Mouse (Mus musculus) large intestine, adult 2 months (tissue): ENCODE results near the gene Mtg2. TPM values are rescaled to one million over a fixed set of nuclear protein-coding genes. Genes with fewer than 3 reads are reported as not detected.

Experiments used
- DNase-seq: peaks from one replicate; pipeline ENCODE4 v3.0.0-alpha.2; 2012; ENCODE audit warnings: low read depth, low spot score
- WGBS: fragments of 180-500 bp; shearing (Covaris S2); methylation state at CpG from one replicate; pipeline ENCODE4 v1.1.7; 2018; 5-methylcytosine and 5-hydroxymethylcytosine counted together
- polyA plus RNA-seq: library from polyadenylated mRNA; depleted of rRNA; stranded (reverse); fragments of >200 nt; gene quantifications from 2 replicates; pipeline ENCODE4 v1.2.3, GENCODE M21; 2012

The Mtg2 gene
- polyA plus RNA-seq, 1 experiment: 13.7 TPM

DNA sequence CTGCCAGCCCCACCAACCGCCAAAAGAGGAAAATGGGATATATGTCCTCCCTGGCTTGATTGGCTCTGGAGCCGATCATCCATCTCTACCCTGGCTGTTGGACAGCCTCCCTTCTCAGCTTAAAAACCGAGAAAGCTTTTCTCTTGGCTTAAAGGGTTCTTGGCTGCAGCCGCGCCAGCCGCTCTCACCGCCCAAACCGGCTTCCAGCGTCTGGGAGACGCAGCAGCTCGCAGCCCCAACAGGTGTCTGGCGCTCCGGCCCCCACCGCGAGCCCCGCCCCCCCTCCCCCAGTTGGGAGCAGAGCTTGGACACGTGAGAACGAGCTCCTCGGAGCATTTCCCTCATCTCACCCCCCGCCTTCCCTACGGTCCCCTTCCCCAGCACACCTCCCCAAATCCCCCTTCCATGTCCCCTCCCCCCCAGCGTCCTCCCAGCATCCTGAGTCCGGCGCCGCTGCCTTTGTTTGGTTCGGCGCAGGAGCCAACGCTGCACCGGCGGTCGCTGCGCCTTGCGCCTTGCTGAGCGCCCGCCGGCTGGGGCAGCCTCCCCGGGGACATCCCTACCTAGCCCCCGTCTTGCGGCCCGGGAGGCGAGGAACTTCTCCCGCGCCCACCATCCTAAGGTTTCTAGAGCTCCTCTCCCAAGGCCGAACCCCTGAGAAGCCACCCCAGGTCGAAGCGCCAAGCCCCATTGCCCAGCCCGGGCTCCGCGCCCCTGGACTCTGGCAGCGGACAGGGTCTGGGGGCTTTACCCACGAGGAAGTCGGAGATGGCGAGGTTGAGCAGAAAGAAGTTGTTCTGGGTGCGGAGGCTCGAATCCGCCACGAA lies 33.0 kb downstream of the Mtg2 start:
- DNase-seq: no peak
- WGBS: 3% methylated on average over 57 of the region's 57 CpGs

DNA sequence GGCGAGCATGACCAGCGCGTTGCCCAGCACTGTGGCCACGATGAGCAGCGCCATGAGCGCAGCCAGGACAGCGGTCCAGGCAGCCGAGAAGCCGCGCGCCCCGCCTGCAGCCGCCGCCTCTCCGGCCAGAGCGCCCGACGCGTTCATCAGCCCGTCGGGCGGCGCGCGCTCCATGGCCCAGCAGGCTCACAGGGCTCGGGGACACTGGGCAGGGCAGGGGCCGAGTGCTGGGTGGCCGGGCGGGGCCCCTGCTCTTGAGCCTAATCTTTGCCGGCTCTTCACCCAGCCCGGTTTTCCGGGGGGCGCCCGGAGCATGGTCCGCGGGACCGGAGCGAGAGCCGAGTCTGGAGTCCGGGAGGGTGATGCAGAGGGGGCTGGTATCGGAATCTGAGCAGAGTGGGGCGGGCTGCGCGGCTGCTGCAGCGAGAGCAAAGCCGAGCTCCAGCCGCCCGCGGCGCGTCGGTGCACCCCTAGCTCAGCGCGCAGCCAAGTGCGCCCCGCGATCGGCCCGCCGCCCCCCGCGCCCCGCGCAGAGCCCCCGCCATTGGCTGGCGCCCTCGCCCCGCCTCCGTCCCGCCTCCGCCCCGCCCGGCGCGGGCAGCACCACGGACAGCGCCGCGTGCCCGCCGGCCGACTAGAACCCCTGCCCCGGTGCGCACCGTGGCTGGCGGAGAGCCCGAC lies 33.7 kb downstream of the Mtg2 start, which contains the start of gene Hrh3:
TSS of gene Hrh3 (minus strand) at position 511 of the 681 bp plus-strand sequence.
- no peak for DNase-seq
- WGBS: under 1% methylated on average over 87 of the region's 87 CpGs

DNA sequence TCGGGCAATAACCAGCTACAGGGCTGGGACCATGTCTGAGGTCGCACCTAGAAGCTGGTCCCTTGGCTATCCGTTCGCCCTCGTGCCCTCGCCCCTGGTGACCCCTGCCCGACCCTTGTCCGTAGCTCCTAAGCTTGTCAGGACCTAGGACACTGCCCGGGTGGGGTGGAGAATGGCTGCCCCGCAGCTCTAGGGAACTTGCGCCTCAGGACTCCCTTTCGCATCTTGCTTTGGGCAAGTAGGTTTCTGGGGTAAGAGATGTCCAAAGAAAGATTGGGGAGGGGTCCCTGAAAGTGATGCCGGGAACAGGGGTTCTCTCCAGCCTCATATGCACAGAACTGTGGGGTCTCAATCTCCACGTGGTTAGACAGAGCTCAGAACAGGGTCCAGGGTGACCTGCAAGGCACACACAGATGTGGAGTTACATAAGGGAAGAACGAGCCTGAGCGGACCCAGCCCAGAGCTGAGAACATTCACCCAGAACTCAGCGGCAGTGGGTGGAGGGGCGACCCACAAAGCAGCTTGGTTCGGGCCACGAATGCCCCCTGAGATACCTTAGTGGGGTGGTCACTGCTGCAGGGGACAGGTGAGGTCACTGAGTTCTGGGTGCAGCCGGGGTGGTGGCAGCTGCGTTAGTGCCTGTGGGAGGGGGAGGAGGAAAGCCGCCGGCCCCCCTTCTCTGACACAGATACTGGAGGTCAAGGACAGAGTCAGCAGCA lies 34.4 kb downstream of the Mtg2 start:
- DNase-seq: no peak
- 9% methylated on average over 24 of the region's 24 CpGs for WGBS

DNA sequence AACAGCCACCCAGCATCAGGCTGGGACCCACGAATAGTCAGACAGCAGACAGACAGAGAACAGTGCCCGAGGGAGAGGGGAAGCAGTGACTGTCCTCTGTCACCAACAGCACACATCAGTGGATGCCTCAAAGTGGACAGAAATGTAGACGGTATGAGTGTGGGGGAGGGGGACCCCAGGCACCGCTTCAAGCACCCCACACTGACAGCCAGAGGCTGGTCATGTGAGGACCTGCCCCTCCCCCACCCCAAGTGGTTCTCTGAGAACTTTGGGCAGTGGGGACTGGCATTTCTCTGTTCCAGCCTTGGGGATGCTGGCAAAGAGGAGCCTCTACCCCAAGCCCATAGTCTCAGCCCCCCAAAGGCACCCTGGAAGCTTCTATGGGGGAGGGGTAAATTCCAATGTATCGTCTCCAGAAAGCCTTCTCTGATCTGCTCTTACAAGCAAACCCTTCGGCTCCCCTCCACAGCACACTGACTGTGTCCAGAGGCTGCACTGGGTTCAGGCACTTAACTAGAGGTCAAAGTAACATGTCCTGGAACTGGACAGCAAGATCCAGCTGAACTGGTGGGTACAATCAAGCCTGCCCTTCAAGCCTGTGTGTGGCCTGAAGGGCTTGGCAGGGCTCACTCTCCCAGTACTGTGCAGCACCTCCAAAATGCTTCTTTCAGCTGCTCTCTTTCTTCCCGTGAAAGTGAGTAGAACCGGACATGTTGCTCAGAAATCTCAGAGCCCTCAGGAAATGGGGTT lies 35.2 kb downstream of the Mtg2 start:
- no peak for DNase-seq
- WGBS: 31% methylated on average over 8 of the region's 8 CpGs

DNA sequence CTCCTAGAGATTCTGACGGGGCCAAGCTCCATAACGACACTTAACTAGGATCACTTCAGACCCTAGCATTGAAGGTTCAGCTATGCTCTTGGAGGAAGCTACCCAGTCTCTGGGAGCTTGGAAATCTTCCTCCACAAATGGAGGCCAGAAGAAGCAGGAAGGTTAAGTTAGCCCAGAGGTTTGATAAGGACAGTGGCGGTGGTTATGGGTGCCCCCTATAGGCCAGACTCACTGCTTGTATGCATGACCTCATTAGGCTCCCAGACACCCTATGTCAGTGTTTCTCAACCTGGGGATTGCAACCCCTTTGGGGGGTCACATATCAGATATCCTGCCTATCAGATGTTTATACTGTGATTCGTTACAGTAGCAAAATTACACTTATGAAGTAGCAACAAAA lies 36.7 kb downstream of the Mtg2 start:
- WGBS: 62% methylated on average over 4 of the region's 4 CpGs
- DNase-seq: no peak

DNA sequence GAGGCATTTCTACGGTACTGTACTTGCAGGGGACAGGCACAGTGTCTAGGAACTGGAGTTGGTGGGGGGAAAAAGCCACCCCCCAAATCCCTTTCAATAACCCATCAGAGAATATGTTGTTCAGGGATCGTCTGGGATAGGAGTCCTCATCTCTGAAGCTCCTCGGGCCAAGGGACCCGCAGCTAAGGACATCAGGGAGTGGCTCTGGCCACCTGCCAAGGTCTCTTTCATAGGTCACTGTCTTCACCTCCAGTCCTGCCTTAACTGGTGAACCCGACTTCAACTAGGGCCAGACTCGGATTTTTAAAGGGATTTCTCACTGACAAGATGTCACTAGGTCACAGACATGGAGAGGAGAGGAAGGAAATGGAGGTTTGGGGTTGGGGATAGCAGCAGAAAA lies 37.9 kb downstream of the Mtg2 start:
- WGBS: 32% methylated on average over 6 of the region's 6 CpGs
- DNase-seq: no peak

DNA sequence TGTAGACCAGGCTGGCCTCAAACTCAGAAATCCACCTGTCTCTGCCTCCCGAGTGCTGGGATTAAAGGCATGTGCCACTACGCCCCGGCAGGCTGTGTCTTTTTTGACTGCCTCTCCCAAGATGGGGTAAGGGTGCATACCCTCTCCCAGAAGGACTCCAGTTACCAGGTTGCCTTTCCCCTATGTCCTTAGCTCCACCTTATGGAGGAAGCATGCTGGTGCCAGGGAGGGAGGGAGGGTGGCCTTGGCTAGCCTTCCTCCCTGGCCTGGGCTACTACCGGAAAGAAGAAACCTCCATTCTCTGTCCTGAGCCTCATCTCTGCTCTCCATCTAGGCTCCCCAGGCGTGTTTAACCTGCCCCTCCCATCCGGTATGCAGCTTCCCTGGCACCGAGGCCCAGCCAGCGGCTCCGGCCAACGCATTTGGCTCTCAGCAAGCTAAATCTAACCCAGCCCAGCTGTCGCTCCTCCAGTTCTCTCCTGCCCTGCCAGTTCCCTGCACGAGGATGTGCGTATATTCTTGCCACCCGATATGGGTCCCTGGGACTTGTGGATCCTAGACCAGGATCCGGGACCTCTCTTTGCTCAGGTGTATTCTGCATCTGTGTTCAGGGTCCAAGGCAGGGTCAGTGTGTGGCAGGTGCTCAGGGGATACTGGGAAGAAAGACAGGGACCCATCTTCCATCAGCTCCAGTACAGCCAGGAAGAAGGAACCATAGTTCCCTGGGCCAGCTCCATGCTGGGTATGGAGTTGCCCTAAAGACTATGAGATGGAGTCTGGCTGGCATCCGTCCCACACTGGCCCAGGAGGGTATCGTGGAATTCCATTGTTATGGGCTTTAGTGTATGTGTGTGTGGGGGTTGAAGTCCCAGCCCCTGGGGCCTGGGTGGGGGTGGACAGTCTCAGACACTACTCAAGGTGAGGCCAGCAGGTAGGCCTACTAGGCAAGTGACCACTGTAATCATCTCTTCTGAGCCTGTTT lies 43.8 kb downstream of the Mtg2 start:
- WGBS: 52% methylated on average over 17 of the region's 17 CpGs
- DNase-seq: no peak

DNA sequence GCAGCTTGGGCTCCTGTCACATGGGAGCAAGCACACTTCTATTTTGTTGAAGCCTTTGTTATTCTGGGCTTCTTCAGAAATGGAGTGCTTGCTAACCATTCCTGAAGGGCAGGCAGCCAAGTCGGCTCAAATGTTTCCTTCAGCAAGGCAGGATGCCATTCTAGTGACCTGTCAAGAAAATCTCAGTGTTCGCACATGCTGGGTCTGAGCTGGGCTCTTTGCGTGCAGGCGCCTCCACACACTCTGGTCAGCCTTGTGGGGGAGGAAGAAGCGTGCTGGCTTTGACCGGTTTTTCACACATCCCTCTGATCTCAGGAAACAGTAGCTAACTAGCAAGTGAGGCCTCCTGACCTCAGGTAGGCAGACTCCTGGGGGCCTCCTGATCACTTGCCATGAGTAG lies 44.9 kb downstream of the Mtg2 start:
- 58% methylated on average over 6 of the region's 6 CpGs for WGBS
- DNase-seq: no peak

DNA sequence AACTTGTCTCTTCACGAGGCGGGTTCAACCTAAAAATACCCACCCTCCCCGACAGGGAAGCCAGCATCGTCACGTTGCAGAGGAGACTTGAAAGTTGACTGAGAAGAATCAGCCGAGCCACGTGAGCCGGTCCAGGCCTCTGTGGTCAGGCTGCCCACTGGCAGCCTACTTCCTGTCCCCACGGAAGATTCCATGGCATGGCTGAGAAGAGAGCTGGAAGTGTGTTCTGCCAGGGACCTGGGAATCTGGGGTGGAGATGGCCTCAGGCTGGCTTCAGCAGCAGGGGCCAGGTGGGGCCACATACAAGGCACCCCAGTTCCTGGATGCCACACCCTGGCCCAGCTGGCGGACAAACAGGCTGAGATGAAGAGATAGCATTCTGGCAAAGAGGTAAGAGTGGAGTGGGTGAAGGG lies 45.7 kb downstream of the Mtg2 start:
- DNase-seq: no peak
- 35% methylated on average over 10 of the region's 10 CpGs for WGBS

DNA sequence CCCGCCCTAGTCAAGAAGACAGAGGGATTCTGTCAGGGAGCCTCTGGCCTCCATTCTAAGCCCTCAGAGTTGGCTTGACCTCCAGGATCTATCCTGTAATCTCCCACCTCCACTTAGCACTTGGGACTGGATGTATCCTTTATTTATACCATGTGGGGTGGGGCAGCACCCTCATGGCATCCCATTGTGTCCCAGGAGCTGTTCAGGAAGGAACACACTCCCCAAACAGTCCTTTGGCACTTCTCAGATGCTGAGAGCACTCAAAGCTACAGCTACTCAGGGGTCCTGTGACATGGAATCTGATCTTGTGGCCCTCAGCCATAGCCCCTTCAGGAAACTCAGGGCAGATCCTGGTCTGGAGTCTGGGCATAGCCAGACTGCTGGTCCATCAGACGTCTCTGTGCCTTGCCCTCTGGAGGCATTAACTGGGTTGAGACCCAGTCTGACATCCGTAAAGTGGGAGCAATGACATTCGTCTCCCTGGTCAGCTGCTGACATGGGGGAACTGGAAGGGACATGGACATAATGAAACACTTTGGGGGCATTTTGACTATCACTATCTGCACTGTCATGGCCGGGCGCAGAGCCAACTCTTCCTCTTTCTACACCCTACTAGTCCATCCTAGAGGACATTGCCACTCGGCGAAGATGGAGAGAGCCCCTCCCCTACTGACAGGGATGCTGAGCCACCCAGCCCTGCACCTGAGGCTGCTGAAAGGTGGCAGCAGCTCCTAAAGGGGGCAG lies 46.5 kb downstream of the Mtg2 start:
- DNase-seq: no peak
- 57% methylated on average over 8 of the region's 8 CpGs for WGBS

DNA sequence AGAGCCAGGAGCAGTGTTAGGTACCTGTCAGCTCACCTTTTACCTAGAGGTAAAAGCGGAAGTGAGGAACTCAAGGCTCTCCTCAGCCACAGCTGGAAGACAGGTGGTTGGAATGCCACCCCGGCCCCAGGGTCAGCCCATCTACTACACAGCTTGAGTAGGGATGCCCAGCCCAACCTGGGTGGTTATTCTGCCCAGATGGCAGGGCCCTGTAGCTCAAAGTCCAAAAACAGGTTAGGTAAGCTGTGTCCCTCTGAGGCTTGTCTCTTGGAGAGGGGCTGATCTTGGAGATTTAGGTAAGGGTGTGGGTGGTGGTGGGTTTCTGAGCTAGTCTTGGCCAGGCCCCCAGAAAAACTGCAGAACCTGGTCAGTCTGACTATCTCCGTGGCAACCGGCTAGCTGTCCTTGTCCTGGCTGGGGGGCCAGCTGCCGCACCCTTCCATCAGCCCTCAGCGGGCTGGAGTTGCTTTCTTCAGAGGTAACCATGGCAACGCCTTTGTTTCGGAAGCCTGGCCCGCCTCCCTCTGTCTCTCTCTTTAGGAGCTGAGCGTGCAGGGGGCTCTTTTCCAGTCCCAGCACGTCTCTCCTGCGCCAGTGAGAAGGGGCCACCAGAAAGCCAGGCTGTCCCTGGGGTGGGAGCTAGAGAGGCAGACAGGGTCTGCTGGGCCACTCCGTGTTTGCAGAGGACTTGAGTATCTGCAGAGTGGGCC lies 47.3 kb downstream of the Mtg2 start:
- 9% methylated on average over 13 of the region's 13 CpGs for WGBS
- DNase-seq: no peak

DNA sequence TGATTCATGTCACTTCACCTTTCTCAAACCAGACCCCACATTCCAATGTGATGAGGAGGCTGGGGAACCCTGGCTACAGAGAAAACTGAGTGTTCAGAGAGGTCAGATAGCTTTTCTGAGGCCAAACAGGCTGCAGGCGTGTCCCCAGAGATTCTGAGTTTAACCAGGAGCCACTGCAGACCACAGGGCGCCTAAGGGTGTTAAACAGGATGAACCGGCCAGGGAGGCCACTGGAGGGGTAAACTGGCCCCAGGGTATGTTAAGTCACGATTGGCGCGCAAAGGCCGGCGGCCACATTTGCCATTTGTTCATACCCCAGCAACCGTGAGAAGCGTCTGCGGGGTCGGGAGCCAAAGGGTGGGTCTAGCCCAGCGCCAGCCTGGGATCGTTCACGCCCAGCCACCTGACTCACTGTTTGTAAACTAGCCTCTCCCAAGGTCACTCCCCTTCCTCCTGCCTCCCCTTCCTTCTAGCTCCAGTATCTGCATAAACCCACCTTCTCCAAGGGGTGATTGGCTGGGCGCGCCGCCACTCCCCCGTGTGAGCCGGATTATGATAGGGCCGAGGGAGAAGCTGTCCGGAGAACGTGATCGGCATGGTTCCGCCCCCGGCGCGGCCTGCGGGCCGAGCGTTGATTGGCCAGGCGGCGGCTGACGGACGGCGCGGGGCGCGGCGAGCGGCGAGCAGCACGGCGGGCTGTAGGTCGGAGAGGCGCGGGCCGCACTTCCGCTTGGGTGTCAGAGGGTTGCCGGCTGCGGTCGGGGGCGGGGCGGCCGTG lies 48.5 kb downstream of the Mtg2 start, which contains the start of gene Osbpl2:
TSS of gene Osbpl2 (plus strand) at position 646 of the 778 bp plus-strand sequence.
- WGBS: 1% methylated on average over 54 of the region's 55 CpGs
- DNase-seq: peak; percentile 97

DNA sequence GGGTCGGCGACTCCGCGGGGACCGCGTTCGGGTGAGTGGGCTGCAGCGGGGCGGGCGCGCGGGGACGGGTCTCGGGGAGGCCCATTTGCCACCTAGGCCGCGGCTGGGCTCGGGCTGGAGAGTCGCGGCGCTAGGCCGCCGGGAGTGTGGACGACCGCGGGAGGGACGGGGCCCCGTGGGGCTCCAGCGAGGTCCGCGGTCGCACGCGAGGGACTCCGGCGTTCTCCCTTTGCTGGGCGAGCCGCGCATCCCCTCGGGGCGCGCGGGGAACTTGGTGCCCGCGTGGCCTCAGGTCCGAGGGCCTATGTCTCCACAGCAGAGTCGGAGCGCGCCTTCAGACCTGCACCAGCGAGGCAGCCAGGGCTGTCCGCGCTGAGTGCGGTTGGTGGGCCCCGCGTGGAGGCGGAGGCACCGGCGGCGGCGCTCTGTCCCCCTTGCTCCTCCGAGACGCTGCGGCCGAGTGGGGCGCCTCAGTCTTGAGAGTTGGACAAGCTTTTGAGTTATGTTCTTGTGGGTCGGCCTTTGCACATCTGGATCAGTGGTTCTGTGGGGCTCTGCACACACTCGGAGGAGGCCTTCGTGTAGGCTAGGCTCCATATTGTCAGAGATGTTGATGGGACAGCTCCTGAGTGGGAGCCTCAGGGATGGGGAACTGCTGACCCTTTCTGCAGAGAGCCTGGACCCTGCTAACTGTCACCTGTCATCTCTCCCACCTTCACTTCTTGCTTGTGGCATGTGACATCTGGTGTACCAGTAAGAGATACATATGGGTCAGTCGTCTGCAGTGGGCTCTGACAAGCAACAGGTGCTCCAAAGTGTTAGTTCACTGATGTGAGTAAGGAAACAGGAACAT lies 49.3 kb downstream of the Mtg2 start:
- DNase-seq: no peak

DNA sequence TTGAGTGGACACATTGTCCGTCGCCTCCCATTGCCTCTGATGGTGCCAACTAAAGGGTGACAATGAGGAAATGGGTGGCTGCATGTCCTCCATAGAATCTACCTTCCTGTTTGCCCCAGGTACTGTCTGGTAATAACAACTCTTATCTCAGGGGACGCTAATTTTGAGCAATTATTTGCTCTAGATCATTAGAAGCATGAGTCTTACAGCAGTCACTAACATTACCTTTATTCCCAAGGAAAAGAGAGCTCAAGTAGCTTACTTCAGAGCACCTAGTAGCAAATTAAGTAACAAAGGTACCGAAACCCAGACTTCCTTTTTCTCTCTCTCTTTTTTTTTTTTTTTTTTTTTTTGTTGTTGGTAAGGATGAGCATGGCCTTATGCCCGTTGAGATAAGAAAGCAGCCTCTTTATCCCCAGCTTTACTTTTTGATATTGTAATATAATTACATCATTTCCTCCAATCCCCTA lies 49.9 kb downstream of the Mtg2 start:
- WGBS: 21% methylated on average over 5 of the region's 5 CpGs
- no peak for DNase-seq

More for the DNA sequence above, 49.3 kb downstream of the Mtg2 start:
- WGBS: 1% methylated on average over 68 of the region's 68 CpGs

DNA sequence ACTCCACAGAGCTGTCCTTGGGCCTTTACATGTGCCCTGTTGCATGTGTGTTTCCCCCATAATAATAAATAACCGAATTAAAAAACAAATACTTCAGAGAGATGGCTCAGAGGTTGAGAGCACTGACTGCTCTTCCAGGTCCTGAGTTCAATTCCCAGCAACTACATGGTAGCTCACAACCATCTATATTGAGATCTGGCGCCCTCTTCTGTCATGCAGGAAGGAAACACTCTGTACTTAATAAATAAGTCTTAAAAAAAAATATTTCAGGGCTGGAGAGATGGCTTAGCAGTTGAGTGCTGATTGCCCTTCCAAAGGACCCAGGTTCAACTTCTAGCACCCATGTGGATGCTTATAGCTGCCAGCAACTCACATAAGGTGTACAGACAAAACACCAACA lies 53.8 kb downstream of the Mtg2 start:
- DNase-seq: no peak
- 94% methylated on average over 2 of the region's 2 CpGs for WGBS

DNA sequence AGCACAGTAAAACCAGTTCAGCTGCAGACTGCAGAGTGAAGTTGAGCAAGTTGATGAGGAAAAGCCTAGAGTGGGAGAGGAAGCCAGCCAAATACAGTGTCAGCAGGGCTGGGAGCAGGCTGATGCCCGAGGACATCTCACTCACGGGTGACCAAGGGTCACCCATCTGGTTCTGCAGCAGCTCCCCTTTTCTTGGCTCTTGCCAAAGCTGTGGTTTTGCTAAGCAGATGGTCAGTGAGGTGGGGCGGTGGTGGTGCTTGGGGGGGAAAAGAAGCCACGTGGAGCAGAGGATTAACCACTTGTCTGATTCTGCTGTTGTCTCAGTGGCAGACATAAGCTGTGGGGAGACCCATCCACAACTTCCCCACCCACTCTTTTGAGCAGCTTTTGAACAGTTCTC lies 55.8 kb downstream of the Mtg2 start:
- WGBS: 34% methylated on average over 4 of the region's 4 CpGs
- no peak for DNase-seq
